Mouse (Mus musculus) ES-Bruce4 (cell line): Measurements from ENCODE around the gene Rab40c.
"Not testable (repeated sequence)": the region's sequence is repeated elsewhere in the genome, so short reads cannot be mapped to it uniquely, and the experiment has no call there.

ENCODE experiments used
- CTCF ChIP-seq: IDR thresholded peaks from one replicate; pipeline ENCODE4 v1.8.1; 2011; ENCODE audit warnings: low read depth, low read length
- EP300 ChIP-seq: IDR thresholded peaks from 2 replicates; pipeline ENCODE4 v1.6.1; 2011; ENCODE audit warnings: low read depth, low read length; ENCODE audit not compliant: insufficient read depth
- POLR2A ChIP-seq: IDR thresholded peaks from one replicate; pipeline ENCODE4 v1.8.1; 2011; ENCODE audit warnings: low read length; ENCODE audit not compliant: insufficient read depth

DNA sequence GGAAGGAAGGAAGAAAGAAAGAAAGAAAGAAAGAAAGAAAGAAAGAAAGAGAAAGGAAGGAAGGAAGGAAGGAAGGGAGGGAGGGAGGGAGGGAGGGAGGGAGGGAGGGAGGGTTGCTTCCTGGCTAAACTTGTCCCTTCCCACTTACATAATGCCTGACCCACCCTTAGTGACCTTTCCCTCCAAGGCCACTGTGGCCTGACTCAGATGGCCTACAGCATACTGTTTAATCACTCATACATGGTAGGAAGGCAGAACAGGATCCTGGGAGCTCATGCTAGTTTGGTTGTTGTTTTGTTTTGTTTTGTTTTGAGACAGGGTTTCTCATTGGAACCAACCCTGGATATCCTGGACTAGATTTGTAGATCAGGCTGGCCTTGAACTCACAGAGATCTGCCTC, 48.0 kb downstream of the Rab40c start:
- not testable (repeated sequence) for TF ChIP-seq POLR2A, CTCF, EP300
